Mouse (Mus musculus) layer of hippocampus, adult 9-11 months (tissue): ENCODE results near the gene Gm11549.

Source experiments
- DNase-seq: peaks from one replicate; pipeline ENCODE4 v3.0.0; 2022

Gm11549 gene

GRCm38 (mm10) chr3:36511491-36511890 lies 10.1 kb downstream of the Gm11549 start:
- no peak for DNase-seq

DNA sequence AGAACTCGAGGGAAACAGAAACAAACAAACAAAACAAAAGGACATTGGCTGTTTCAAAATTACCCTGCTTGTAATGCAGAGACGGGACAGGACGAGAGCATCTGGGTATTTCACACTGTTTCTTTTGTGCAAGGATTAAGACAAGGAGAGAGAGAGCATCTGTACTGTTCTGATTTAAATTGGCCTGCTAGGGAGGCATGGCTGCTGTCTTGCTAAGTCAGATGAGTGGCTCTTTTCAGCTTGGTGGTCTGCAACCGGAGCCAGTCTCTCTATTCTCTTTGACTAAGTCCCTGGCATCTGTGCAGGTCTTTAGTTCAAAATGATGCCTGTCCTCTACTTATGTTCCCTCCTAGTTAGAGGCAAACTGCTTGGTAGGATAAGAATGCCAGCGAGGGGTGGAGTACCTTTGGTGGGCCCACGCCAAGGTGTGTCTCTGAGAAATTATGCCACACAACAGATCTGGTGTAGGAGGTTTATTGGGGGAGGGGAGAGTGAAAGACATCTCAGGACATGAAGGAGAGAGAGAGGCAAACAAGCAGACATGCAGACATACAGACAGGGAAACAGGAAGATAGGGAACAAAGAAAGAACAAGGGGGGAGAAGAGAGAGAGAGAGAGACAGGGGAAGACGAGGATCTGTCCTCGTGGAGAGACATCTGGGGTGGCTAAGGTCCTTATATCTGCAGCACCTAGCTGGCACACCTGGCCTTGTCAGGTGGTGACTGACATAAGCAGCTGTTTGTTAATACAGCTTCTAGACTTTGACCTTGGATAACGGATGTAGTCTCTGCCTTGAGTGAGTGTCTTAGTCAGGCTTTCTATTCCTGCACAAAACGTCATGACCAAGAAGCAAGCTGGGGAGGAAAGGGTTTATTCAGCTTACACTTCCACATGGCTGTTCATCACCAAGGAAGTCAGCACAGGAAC lies 15.5 kb downstream of the Gm11549 start:
- DNase-seq: no peak

DNA sequence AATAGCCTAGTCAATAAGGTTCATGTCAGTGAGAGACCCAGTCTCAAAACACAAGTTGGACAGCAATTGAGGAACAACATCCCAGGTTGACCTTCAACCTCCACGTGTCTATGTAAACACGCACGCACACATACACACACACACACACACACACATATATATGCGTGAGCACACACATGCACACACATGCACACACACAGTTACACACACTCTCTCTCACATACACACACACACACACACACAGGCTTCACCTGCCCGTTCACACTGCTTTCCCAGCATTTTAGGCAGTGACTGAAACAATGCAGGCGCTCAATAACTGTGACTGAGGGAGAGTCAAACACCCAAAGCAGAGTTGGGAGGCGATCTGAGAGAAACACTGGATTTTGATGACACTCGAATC lies 16.3 kb downstream of the Gm11549 start:
- no peak for DNase-seq

DNA sequence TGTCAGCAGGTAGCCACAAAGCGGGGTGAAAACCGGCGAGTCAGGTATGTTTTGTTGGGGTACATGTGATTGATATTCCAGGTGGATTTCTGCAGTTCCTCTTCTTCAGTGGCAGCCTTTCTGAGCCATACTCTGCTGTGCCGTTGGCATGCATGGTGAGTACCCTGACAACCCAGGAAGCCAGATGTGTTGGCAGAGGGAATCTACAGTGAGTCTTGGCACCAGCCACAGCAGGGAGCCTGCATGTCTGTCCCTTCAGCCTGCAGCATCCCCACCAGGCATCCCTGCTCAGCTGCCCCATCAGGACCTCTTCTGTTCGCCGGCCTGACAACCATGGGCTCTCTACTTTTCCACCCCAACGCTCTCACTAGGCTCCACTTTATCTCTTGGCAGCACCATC lies 20.1 kb downstream of the Gm11549 start:
- DNase-seq: no peak

DNA sequence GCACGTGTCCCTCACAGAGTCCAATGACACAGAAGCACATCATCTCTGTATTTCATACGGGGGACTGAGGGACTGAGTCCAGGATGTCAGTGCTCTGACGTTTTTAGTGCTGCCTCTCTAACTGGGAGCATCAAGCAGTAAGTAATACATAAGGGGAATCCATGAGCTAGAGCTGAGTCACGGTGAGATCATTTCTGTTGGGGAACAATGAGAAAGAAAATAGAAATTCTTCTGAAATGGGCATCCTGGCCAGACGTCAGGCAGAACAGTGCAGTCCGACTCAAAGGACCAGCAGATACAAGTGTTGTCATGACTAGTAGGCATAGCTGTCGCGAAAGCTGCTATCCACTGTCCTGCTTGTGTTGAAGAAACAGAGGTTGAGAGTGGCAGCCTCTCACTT lies 20.6 kb downstream of the Gm11549 start:
- no peak for DNase-seq

GRCm38 (mm10) chr3:36499418-36499817 lies 22.2 kb downstream of the Gm11549 start:
- DNase-seq: no peak

- DNase-seq: no peak
These were observed 23.4 kb downstream of the Gm11549 start for GRCm38 (mm10) chr3:36498224-36498623.

GRCm38 (mm10) chr3:36496746-36497145 lies 24.9 kb downstream of the Gm11549 start:
- DNase-seq: peak; percentile 60

- no peak for DNase-seq
These were observed 25.3 kb downstream of the Gm11549 start for GRCm38 (mm10) chr3:36496273-36496672.

DNA sequence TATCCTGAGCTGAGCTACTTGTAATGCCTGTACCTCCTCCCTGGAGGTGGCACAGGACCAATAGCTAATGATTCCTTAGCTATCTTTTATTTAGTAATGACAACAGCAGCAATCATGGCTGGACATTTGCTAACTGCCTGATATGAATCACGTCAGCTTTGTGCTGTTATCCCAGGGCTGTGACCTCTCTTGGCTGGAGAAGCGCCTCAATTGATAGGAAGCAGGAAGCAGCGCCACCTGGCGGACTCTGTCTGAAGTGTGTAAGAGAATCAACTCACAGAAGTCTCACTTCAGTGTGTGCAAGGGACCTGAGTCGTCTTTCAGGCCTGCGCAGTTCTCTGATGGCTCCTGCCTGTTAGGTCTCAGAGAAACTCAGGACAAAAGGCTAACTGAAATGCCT lies 26.2 kb downstream of the Gm11549 start:
- DNase-seq: peak; percentile 75

DNA sequence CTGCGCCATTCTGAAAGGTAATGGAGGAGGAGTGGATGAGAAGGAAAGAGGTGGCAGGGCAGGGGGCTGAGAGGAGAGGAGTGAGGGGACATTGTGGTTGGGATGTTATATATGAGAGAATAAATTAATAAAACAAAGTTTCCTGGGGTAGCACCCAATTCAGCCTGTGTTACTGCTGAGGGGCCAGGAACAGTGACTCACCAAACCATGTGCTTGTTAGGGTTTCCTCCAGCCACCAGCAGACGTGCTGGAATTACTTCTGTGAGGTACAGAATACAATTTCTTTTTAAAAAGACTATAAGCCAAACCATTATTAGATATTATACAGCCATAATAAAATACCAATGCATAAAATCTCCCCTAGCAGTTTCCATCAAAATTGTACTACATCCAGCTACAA lies 27.0 kb downstream of the Gm11549 start:
- no peak for DNase-seq

DNA sequence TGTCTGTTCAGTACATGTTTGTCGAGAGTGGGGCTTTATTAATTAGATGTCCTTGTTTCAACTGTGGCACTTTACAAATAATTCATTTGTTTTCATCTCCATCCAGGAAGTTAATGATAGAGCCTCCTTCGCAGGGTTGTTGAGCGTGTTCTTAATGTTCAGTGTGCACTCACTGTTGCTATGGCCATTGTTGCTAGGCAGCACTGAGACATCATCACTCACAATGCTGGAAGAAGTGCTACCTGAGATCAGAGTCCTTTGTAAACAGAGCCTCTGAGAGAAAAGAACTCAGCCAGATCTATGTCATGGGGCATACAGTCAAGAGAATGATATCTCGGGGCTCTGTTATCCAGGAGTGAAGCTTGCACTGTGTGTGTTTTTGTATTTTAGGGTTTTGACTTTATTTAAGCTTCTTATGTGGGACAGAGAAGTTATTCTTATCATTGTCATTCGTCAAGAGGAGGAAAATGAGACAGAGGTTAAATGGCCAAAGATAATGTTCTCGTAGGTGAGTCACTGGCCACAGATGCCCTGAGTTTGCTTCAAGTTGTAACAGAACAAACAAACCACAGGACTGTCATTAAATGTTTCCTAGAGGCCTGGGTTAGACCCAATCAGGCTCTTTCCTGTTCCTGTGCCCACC lies 27.9 kb downstream of the Gm11549 start:
- DNase-seq: no peak

DNA sequence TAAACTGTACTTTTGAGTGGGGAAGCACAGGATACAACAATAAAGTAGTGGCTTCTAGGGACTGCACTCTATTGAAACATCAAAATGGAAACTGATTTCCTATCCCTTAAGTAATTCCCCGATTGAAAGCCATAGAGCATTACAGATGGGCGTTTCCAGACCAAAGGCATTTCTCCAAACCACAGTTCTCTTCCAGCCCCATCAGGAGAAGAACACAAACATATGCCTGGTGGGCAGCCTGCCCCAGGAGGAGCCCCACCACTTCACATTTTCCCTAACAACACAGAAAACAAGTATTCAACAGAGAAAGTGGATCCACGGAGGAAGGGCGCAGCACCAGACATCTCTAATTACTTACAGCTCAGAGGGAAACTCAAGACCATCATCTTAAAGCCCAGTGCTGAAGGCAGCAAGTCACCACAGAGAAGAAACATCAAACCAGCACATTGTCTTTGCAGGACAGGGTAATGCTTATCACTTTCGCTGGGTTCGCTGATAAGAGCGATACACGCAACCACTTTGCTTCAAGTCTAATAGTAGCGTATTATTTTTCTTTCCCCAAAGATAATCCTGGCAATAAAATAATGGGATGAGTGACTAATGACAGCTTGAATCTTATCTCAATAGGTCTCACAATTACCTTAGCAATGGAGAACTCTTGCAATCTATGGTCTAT lies 28.8 kb downstream of the Gm11549 start:
- DNase-seq: no peak

DNA sequence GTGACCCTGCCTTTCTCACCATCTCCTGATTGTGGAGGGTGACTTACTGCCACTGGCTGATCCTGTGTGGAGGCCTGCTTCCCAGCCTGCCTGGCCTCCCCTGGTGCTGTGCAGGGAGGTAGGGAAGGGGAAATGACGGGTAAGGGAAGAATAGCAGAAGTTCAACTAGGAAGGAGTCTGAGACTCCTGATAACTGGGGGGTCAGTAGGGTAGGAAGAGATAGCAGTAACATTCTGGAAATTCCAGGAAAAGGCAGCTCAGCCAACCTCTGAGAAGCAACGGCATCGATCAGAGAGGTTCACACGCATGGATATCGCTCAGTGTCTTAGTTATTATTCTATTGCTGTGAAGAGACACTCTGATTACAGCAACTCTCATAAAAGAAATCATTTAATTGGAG lies 30.1 kb downstream of the Gm11549 start:
- no peak for DNase-seq

DNA sequence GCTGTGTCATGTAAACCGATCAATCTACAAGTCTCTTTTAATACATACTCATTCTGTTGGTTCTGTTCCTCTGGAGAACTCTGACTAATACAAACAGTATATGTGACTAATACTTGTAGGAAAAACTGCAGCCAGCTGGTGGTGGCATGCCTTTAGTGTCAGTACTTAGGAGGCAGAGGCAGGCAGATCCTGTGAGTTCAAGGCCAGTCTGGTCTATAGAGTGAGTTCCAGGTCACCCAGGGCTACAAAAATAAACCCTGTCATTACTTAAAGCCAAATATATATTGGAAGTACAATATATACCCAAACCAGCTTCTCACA lies 32.1 kb downstream of the Gm11549 start:
- no peak for DNase-seq

- DNase-seq: no peak
These were observed 32.6 kb downstream of the Gm11549 start for GRCm38 (mm10) chr3:36488899-36489589.

DNA sequence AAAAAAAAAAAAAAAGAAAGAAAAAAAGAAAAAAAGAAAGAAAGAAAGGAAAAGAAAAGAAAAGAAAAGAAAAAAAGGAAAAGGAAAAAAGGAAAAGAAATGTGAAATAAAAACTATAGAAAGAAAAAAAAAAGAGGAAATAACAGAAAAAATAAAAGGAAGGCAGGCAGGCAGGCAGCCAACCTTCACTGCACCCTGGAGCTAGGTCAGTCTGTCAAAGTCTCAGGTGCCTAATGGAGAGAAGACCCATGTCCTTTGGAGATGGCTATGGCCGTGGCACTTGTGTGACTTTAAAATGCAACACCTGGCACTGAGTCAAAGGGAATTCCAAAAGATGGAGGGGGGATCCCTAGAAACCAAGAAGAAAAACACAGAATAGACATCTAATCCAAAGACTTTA lies 33.2 kb downstream of the Gm11549 start:
- no peak for DNase-seq

- no peak for DNase-seq
These were observed 34.7 kb downstream of the Gm11549 start for GRCm38 (mm10) chr3:36486881-36487280.

DNA sequence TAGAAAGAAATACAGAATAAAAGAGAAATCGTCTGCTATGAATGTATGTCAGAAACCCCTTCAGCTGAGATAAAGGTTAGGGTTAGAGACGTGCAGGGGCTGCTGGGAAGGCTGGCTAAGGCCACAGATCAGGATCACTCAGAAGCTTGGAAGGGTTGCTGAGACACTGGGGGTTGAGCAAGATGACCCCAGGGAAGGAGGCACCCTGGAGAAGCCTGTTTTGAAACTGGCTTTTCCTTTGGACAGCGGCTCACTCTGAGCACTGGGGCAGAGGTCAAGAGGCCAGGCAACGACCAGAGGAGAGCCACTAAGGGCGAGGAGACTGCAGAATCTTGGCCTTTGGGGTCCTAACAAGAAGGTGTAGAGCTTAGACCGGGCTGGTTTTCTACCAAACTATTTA lies 35.4 kb downstream of the Gm11549 start:
- no peak for DNase-seq

DNA sequence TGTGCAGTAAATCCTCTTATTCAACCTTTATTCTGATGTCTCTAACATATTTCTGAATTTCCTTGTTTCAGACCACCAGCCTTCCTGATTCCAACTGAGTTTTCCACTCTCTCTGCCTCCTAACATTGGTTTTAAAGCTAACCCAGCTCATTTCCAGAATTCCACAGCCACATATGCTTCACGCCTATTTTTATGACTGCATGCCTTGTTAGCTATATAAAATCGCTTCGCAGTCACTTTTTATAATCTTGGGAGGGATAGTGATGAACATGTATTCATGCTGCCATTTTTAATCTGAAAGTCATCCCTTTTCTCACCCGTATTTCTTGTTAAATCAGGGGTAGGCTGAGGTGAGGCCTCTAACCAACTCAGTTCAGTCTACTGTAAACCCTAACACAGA lies 37.3 kb downstream of the Gm11549 start:
- no peak for DNase-seq

DNA sequence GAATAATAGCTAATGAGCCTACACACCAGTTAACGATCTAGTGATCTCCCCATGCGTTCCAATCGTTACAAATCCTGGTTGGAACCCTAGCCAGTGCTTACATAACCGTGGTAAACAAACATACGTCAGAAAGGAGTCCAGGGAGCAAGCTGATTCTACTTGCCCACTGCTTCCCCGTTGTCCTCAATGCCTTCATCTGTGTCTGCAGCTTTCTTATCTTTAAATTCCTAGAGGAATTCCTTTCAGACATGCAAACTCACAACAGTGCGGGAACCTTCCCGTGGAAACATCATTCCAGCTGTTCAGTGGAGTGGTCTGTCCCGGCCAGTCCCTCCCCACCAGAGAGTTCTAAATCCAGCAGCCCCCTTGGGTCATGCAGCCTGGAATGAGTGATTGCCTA lies 38.7 kb downstream of the Gm11549 start:
- no peak for DNase-seq

DNA sequence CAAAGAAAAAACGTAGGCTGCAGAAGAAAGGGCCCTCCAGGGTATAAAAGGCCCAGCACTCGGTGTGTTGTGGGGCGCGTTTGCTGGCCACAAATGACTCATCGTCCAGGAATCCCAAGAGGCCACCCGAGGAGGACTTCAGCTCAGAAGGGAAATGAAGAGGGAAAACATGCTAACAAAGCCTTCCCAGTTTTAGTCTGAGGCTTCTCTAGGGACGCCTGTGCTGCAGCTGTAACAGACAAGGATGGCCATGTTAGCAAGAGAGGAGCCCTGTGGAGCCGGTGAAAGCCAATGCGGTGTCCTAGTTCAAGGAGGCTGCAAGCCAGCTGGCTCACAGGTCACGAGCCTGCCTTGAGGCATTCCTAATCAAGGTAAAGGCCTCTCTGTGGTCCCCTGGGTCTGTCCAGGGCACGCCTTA lies 39.8 kb downstream of the Gm11549 start:
- no peak for DNase-seq

GRCm38 (mm10) chr3:36480486-36480885 lies 41.1 kb downstream of the Gm11549 start:
- no peak for DNase-seq
